Mouse (Mus musculus) left cerebral cortex, adult 11 months (tissue): ENCODE results near the gene Defa31.
"Not testable (repeated sequence)": the region's sequence is repeated elsewhere in the genome, so short reads cannot be mapped to it uniquely, and the experiment has no call there.

Source experiments
- DNase-seq: peaks from one replicate; pipeline ENCODE4 v3.0.0; 2022; ENCODE audit warnings: low spot score

The Defa31 gene

GRCm38 (mm10) chr8:21191314-21191713, at the start of gene Defa31:
Gene Defa31, plus strand, starts transcription at chr8:21191614.
- not testable (repeated sequence) for DNase-seq

GRCm38 (mm10) chr8:21161977-21162376, 29.4 kb upstream of the Defa31 start, which contains the start of gene Defa22:
Gene Defa22, plus strand, starts transcription at chr8:21162277.
- not testable (repeated sequence) for DNase-seq

- DNase-seq = not testable (repeated sequence)
Observed at GRCm38 (mm10) chr8:21201261-21201660, 9.8 kb downstream of the Defa31 start, which contains the start of gene Gm15293. Gene Gm15293, plus strand, starts transcription at chr8:21201561.
